Mouse (Mus musculus) right cerebral cortex, adult 2 months (tissue): ENCODE measurements around the gene Clec3b.
A peak's percentile ranks its signal among the peaks of the same experiment; 100 is the strongest.

Experiments used
- DNase-seq, 2 experiments: peaks; one replicate each; pipeline ENCODE4 v3.0.0; 2021 to 2022; ENCODE audit warnings: low spot score in 2 of 2

Clec3b gene

DNA sequence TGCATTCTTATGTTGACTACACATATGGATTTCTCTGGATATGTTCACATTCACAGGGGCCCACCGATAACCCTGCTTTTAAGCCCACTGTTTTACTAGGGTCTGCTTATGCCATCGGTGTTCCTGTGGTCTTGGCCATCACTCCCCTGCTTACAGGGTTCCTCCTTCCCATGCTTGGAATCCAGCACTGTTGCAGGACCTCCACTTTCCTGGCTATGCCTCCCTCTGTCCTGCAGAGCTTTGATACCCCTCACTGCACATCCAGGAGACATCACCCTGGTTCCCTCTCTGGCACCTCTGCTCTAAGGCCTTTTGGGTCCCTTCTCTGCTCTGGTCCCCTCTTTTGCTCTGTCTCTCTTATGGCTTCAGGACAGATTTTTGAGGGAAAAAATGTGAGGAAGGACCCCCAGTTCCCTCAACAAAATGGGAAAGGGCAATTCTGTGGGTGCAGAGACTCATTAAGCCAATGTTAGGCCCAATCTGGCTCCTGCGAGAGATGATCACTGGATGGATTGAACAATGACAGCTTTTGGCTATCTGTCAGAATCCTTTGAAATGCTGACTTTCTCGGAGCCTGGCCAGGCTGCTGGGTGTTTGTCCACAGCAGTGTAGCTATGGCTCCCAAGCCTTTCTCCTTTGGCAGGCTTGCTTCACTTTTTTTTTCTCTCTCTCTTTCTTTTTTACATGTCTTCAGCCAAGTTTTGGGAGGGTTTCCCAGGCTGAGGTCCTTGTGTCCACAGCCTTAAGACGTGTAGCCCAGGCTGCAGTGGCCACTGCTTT lies at the start of gene Clec3b:
TSS of gene Clec3b (plus strand) at position 706 of the 780 bp plus-strand sequence.
- DNase-seq = peak in 1 of 2 experiments; percentile 16

- no peak for DNase-seq
These were observed 47.3 kb upstream of the Clec3b start for GRCm38 (mm10) chr9:123103425-123103824.

DNA sequence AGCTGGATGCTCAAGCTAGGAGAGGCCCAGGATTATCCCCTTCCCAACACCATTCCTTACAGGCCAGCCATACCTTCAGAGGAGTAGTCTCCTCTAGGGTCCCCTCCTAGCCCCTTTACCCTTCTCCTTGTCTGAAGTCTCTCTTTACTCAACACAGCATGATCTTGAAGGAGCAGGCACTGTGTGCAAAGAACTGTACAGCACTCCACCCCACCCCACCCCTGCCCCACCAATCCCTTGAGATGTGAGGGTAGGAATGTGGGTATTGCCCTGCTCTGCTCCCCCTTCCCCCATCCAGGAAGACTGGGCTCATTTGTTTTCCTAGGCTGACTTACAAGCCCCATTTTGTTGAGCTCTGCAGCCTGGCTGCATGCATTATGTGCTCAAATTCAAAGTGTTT lies 46.4 kb upstream of the Clec3b start:
- DNase-seq = no peak

GRCm38 (mm10) chr9:123107186-123107585 lies 43.6 kb upstream of the Clec3b start:
- DNase-seq = no peak

- no peak for DNase-seq
These were observed 41.6 kb upstream of the Clec3b start for GRCm38 (mm10) chr9:123109188-123109587.

DNA sequence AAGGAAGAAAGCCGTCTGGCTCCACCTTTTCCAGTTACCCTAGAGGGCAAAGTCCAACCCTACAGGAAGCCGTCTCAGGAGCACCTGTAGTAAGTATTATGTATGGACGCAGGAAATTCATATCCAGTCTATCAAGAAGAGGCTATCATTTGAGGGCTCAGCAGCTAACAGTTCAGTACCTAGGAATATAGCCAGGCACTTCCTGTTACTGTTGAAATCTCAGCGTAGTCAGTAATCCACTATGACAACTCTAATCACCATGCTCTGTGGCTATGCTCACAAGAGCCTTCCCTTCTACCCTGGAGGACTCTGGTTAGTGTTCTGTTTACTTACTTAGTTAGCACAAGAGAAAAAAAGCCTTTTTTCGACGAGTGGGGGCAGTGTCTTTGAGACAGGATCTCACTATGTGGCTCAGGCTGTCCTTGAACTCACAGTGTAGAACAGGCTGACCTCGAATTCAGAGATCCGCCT lies 39.0 kb upstream of the Clec3b start:
- no peak for DNase-seq

DNA sequence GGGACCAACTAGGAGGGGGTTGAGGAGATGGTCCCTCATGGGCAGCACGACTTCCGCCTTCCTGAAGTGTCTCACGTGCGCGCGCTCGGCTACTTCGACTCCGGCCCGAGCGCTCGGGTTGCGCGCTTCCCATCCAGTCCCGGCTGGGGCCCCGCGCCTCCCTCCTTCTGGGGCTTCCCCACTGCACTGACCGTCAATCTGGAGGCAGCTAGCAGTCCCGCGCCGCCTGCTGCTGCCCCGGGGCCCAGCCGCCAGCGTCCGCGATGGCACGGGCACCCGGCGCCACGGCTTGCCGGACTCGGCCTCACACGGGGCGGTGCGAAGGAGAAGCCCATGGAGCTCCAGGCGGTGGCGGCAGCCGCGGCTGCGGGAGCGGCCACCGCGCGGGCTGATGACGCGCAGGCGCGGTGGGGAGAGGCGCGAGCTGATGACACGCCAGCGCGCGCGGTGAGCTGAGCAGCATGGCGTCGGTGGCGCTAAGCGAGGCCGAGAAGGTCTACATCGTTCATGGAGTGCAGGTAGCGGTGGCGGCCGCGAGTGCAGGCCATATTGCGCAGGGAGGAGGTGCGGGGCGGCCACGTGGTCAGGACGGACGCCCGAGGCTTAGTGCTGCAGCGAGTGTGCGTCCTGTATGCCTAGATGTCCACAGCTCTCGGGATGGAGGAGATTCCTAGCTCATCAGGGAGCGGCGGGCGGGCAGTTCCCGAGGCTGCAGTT lies 37.8 kb upstream of the Clec3b start, which contains the start of the genes Zdhhc3 and Exosc7:
TSS of gene Zdhhc3 (minus strand) at position 401 of the 717 bp plus-strand sequence.
TSS of gene Exosc7 (plus strand) at position 411 of the 717 bp plus-strand sequence.
- peak; percentile 83 to 89 for DNase-seq

DNA sequence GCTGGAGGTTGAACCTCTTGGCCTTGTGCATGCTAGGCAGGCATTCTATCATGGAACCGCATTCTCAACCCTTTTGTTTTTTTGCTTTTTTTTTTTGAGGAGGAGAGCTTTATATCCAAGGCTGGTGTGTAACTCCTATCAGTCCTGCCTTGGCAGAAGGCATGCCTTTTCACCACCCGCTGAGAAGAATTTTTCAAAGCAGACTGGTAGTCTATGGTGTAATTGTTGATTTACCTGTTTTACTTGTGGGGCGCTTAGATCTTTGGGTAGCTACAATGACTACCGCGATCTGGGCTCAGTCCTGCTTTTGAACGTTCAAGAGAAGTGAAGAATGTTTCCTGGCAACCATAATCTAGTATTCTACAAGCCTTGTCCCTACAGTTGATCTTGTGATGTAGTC lies 36.8 kb upstream of the Clec3b start:
- DNase-seq = no peak

DNA sequence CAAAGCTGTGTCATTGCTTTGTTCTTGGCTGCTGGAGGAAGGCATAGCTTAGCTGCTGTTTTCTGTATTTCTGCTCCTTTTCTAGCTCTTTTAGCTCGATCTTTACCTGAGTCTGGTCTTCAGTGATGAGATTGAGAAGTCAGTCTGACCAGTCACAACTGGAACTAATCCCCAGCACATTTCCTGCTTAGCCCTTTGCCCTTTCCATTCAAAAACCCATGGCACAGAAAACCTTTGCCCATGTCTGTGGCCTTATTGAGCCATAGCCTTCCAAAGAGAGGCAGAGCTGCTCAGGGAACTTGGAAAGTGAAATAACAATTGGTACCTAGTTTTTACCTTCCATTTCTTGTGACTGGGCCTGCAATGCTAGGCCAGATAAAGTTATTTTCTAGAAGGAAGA lies 35.2 kb upstream of the Clec3b start:
- DNase-seq = no peak

DNA sequence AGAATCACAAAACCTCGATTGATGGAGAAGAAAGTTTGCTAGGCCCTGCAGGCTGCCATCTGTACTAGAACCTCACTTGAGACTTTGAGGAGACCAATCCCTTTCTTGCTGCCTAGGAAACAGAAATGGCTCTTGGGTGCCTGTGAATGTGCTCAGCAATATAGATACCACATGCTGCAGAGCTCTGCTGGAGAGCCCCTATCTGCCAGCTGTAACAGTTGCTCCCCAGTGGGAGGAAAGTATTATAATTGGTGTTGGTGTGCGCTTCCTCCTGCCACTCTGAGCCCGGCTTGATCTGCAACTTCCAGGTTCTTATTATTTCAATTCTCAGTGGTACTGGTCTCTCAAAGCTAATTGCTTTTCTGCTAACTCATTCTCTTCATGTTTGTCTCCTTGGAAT lies 27.7 kb upstream of the Clec3b start:
- DNase-seq = peak in 1 of 2 experiments; percentile 24

DNA sequence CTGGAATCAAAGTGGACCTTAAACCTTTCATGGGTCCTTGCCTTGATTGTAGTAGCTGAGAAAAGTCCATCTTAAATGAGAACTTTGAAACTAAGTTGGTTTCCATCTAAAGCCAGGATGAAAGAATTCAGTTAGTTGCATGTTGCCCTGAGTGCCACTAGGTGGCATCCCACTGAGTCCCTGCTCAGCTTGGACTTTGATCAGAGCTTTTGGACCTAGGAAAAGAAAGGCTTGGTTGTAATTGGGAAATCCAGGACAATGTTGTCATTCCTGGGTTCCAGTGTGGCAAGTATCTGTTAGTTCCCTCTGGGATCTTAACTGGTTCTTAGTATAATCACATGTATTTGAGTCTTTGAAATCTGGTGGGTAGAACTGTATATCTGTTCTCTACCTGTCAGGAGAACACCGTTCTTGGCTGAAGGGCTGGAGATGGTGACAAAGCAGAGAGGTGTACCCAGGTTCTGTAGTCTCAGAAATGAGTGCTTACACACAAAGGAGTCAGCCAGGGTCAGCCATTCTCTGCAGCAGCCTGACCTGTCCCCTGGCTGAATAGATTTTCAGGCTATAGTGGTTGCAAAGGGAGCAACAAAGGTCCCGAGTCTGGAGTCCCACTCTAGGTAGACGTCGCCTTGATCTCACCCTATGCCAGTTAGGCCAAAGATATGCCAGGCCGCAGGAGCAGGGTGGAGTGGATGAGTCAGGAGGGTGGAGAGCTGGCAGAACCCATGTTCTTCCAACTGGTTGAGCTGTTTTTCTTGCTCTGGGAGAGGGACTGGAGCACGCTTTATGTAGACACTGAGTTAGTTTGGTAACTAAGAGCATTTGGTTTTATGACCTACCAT lies 27.0 kb upstream of the Clec3b start:
- peak in 1 of 2 experiments; percentile 28 for DNase-seq

- DNase-seq = no peak
These were observed 26.2 kb upstream of the Clec3b start for GRCm38 (mm10) chr9:123124413-123124981.

DNA sequence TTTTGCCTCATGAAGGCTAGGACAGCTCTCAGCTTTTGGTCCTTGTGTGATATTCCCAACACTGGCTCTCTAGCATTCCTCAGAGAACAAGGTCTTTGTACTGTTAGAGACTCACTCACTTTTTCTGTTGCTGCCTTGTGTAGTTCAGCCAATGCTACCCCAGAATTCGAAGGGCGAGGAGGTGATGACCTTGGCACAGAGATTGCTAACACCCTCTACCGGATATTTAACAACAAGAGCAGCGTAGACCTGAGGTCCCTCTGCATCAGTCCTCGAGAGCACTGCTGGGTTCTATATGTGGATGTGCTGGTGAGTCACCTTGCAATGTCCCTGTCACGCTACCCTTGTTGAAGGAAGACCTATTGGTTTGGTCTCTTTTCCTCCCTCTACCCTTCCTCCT lies 23.1 kb upstream of the Clec3b start:
- DNase-seq = no peak

GRCm38 (mm10) chr9:123132994-123133393 lies 17.8 kb upstream of the Clec3b start:
- DNase-seq = no peak

GRCm38 (mm10) chr9:123136953-123137682 lies 13.6 kb upstream of the Clec3b start:
- peak in 1 of 2 experiments; percentile 10 for DNase-seq

DNA sequence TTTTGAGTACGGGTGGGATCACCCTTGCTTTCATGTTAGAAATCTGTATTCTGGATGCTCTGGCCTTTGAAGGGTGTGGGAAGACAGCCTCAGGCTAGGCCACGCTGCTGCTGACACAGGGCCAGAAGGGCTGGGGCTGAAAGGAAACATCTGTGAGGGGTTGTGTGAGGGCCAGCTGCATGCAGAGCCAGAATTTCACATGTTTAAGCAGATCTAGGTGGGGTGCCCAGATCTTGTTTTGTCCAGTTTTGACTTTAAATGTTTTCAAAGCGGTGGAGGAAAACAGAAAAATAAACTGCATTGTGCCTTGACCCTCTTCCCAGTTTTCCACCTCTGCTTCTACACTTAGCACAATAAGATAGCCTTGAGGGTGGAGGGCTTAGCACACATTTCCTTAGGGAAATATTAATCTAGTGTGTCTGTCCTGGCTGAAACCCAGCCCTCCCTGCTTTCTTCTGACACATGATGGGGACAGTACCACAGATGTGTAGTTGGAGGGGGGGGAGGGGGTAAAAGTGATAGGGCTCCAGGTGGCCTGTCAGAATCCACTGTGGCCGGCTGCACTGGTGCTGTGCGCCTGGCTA lies 11.8 kb upstream of the Clec3b start:
- DNase-seq = no peak

DNA sequence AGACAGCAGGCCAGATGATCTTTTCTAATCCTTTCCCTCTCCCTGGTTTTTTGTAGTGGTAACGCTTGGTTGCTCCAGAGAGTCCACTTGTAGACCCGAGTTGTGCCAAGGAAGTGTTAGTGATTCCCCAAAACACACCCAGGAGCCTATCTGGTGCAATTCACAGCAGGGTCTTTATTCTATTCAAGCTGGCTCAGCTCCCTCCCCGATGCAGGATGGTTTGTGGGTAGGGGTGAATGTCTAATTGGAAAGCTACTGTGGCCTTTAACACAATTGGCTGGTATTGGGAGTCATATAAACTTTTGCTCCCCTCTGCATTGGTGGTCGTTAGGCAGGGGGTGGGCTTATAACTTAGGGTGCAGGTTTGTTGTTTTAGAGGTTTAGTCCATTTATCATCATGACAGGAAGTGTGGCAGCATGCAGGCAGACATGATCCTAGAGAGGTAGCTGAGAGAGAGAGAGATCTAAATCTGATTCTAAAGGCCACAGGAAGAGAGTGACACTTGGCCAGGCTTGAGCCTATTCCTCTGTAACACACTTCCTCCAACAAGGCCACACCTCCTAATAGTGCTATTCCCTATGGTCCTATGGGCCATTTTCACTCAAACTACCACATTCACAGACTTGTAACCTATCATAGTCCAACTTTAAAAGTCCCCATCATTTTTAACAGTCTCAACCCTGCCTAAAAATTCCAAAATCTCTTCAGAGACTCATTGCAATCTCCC lies 10.7 kb upstream of the Clec3b start:
- DNase-seq = no peak

GRCm38 (mm10) chr9:123148430-123148829 lies 2.3 kb upstream of the Clec3b start:
- DNase-seq = no peak

- no peak for DNase-seq
These were observed 815 bp downstream of the Clec3b start for GRCm38 (mm10) chr9:123151561-123151960.

DNA sequence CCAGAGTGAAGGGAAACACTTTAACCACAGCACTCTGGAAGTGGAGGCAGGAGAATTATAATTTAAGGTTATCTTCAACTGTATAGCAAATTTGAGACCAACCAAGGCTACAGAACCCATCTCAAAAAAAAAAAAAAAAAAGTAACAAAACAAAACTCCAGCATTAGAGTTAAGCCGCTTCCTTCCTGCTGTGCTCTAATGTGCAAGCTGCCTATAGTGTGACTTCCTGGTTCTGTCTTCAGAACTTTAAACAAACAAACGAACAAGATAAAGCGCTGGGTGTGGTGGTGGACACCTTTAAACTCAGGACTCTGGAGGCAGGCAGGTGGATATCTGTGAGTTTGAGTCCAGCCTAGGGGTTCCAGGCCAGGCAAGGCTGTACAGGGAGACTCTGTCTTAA lies 1.3 kb downstream of the Clec3b start:
- no peak for DNase-seq
